Mouse (Mus musculus): ENCODE measurements around the gene Tcf20.
"Not testable (repeated sequence)": the region's sequence is repeated elsewhere in the genome, so short reads cannot be mapped to it uniquely, and the experiment has no call there.

The Tcf20 gene

DNA sequence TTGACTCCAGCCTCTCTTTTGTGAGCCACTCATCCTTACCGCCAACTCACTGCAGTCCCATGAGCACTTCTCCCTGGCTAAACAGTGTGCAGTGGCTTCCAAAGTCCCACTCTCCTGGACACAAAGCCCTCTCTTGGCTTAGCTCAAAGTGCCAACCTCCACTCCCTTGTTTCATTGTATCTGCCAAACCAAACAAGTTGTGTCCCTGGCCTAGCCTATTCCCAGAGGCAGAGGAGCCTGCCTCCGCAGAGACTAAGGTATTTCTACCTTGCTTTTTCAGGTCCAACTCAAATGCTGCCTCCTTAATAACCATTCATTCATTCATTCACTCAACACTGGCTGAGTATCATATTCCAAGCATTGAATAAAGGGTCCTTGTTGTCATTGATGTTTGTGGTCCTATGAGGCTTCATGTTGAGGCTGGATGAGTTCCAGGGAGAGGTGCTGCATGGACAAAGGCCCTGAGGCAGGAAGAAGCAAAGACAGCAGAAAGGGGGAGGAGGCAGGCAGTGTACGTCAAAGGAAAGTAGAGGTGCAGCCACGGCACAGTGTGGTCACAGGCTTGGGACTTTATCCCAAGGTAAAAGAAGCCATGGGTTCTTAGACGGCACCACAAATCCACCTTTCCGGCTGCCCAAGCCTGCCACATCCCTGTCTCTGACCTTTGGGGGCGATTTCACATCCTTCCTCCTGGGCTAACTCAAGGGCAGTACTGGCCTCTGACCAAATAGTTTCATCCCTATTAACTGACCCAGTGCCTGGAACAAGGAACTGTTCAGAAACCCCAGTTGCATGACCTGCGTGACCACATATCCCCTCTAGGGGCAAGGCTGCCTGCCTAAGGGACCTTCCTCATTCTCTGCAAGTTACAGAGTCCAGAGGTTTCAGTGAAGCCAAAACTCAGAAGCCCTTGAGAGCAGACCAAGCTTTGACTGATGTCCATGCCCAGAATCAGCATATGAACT lies 82.0 kb downstream of the Tcf20 start:
- in situ Hi-C loops (cut with MboI; ENCODE audit: unreplicated experiment in 2 of 2) = no loop called here

DNA sequence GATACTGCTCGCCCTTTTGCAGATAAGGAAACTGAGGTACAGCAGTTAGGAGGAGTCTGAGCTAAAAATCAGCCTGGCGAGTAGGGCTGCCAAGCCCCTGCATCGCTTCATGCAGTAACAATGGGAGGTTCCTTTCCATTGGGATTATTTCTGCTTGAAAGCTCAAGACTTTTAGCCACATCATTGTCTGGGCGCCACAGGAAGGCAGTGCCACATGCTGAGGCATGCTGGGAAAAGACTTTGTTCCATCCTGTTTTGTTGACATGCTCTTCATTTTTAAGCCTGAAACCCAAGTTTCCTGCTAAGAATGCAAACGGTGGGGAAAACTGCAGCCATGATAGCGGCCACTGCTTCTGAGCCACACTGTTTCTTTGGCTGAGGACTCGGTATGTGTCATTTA lies 83.1 kb downstream of the Tcf20 start:
- in situ Hi-C loops (cut with MboI; ENCODE audit: unreplicated experiment in 2 of 2) = no loop called here

DNA sequence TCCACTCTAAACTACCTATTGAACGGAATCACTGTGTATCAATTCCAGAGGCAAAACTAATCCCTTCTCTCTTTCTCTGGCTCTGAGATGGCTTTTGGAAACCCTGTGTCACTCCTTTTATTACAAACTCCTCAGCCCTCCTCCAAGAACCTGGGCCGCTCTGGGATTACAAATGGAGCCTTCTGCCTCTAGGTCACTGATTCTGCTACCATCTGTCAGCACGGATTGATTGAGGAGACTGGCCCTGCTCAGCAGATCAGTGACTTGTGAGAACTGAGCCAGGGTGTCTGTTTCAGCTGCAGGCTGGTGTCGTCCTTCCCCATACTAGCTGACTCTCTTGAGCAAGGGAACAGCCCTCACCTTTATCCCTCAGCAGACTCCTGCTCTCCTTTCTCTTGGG lies 85.2 kb downstream of the Tcf20 start:
- in situ Hi-C loops (cut with MboI; ENCODE audit: unreplicated experiment in 2 of 2) = no loop called here

DNA sequence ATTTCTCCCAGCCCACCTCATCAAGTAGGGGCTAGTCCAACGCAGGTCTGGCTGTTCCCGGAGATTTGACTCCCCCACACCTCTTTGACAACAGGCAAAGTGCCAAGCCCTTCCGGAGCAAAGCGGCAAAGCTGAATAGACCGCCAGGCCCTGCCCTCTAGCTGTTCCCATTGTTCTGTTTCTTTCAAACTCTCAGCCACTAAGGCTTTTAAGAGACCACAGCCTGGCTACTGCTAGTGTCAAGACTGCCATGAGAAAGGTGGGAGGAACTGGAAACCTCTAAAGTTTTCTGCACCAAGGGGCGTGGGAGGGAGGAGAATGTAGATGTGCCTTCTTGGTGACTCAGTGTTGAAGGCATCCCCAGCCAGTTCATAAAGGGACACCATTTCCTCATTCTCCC lies 86.4 kb downstream of the Tcf20 start:
- in situ Hi-C loops (cut with MboI; ENCODE audit: unreplicated experiment in 2 of 2) = no loop called here

DNA sequence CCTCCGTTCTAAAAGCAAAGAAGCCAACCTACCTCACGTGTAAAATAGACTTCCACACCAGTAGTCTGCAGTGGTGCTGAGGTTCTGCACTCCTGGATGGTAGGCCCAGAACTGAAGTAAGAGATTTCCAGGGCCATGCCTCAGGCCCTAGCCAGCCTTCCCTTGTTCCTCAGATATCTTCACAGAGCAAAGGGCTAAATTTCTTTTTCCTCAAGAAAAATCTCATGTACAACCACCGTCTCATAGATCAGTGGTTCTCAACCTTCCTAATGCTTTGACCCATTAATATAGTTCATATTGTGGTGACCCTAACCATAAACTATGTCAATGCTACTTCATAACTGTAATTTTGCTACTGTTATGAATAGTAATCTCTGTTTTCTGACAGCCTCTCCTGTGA lies 87.3 kb downstream of the Tcf20 start:
- in situ Hi-C loops (cut with MboI; ENCODE audit: unreplicated experiment in 2 of 2) = no loop called here

DNA sequence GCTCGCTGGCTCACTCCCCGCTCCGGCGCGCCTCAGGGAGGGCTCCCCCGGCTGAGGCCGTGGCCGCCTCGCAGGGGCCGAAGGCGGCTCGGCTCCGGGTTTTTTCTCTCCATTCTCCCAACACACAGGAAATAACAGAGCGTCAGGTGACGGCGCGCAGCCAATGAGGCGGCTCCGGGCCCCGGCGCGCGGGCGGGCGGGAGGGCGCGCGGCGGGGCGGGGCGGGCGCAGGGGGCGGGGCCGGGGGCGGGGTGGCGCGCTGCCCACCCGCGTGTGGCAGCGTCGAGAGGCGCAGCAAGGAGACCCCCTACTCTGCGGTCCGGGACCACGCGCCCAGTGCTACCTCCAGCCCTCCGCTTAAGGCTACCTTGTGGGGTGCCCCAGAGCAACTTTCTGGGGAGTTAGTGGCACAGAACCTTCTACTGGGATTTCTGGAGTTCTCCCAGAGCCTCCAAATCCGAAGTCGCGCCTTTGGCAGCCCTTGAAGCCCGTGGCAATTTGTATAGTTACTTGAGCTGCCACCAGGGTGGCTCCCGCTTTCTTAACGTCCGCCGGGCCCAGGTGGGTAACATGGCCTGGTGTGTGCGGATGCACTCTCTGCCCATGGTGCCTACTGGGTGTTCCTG lies 87.9 kb downstream of the Tcf20 start:
- in situ Hi-C loops (cut with MboI; ENCODE audit: unreplicated experiment in 2 of 2) = no loop called here

DNA sequence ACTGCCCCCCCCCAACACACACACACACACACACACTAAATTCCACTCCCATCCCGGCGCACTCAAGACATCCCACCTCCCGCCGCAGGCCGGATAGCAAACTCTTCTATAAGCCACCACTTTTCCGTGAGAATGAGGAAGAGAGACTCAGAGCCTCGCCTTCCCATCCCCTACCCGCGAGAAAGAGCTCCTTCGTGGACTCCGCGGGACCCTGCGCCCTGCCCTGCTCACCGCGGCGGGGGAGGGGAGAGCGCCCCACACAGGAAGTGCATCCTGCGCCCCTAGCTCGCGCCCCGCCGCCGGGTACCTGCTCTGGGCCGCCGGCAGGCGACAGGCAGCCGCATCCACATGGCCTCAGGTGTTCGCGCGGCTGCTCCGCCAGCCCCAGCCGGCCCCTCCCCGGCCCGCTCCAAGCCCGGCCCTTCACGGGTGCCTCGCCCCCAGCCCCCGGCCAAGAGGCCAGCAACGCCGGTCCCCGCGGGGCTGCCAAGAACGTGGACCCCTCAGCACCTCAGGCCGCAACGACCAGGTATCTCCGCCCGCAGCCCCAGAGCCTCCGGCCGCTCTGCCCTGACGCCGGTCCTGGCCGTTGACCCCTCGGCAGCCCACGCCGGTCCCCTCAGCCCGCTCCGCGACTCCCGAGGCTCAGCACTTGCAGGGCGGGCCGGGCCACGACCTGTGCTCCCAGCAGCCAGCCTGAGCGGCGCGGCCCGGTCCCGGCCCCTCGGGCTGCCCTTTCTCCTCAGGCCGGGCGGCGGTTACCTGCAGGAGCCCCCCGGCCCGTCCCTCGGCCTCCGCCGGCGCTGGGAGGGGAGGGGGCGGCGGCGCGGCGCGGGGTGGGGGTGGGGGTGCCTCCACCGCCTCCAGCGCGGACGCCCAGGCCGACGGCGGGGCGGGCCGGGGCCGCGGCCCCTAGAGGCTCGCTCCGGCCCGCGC lies 88.7 kb downstream of the Tcf20 start:
- in situ Hi-C loops (cut with MboI; ENCODE audit: unreplicated experiment in 2 of 2) = no loop called here

DNA sequence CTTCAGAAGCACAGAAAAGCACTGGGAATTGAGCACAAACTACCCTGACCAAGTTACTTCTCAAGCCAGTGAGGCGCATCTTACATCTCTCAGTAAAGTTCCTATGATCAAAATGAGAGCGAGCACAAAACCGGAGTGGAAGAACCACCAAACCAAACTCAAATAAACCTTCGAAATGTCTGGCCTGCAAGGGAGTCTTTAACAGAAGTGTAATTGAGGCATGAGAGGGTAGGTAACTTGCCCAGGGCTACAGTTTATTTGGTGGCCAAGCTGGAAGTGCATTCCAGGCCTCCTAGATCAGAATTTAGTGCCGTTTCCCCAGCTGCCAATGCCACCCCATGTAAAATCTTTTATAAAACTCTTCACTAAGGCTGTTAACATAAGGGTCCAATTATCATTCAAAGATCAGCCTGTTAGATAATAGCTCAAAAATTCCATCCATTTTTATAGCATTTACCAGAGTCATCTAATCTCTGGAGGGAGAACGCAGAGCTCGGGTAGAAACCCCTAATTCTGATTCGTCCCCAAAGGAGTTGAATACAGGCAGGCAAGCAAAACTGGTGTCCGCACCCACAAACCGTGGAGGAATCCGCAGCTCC lies 89.4 kb downstream of the Tcf20 start:
- in situ Hi-C loops (cut with MboI; ENCODE audit: unreplicated experiment in 2 of 2) = no loop called here

DNA sequence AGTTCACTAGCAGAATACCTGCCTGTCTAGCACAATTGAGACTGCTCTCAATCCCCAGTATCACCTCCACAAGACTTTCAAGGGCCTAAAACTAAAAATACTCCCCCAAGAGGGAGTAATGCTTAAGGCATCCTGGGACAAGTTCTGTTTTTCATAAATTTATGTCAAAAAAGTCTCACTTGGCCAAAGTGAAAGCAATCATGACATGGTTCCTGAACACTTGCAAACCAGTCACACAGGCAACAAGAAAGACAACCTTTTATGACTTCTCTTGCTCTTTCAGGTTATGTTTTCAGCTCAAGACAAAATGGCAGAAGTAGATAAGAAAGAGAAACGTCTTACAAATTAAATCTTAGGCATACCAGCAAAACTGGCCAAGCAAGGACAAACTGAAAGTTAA lies 91.3 kb downstream of the Tcf20 start:
- in situ Hi-C loops (cut with MboI; ENCODE audit: unreplicated experiment in 2 of 2) = no loop called here

DNA sequence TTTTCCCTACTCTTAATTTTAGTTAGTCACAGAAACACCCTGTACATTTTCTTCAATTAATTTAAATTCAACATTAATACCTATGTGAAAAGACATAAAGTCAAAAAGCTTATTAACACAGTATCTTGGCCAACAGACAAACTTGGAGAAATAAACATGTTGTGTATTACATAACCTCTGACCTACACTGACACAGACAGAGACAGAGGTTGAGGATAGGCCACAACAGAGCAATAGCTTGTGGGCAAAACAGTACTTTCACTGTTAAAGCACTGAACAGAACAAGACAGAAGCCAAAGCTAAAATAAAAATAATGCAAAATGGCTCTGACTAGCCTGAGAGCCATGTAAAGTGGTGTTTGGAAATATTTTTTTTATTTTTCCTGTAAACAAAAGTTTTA lies 97.2 kb downstream of the Tcf20 start:
- in situ Hi-C loops (cut with MboI; ENCODE audit: unreplicated experiment in 2 of 2) = no loop called here

DNA sequence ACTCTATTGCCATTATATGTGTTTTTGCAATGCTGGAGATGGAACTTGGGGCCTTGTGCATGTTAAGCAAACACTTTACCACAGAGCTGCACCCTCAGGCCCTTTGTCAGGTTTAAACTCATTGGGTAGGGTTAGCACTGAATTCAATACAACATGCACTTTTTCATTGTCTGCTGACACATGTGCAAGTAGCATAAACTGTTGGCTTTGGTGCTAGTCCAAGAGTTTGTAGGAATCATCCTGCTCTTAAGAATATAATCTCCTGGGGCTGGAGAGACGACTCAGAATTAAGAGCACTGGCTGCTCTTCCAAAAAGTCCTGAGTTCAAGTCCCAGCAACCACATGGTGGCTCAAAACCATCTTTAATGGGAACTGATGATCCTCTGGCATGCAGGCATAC lies 98.2 kb downstream of the Tcf20 start:
- in situ Hi-C loops (cut with MboI; ENCODE audit: unreplicated experiment in 2 of 2) = no loop called here

DNA sequence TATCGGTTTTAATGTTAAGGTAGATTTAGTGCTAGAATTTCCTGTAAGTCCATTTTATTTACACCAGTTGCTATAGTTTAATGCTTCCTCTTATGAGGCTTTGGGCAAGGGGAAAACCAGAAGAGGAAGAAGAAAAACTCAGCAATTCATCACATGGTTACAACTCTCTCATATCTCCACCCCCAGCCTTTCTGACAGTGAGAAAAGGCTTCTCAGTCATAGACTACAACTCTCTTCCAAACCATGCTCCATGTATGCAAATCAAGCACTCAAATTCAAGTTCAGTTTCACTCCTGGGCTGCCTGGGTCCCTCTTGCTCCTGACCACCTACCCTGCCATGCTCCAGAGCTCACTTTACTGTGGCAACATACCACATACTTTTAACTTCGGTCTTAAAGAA lies 99.2 kb downstream of the Tcf20 start:
- in situ Hi-C loops (cut with MboI; ENCODE audit: unreplicated experiment in 2 of 2) = no loop called here

DNA sequence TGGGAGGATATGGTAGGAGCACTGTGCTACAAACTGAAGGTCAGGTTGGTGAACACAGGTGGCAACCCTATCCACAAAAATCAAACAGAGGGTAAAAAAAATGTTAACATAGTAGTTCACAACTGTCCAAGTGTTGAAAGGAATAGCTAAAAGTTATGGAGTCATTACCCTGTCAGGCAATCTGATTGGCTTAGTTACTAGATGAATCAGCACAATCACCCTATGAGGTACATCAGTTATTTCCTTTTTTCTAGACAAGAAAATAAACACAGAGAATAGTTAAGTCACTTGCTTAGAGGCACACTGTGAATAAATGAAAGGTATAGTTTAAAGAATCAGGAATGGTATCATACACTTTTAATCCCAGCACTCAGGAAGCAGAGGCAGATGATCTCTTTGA lies 110.4 kb downstream of the Tcf20 start:
- in situ Hi-C loops (cut with MboI; ENCODE audit: unreplicated experiment in 2 of 2) = no loop called here

DNA sequence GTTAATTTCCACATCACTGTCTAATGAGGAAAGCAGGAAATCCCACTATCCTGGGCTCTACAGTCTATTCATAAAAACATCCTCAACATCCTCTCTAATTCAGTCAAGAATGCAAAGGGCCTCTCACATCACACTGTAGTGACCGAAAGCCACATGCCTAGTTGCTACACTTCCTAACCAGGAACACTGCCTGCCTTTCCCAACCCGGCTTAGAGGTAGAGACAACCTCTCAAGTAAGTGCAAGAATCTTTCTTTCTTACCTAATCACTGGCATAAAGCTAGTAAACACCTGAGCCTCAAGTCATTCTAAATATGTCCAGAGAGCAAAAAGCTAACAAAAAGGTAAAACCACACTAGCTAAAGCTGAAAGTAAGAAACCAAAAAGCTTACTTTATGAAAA lies 110.8 kb downstream of the Tcf20 start:
- in situ Hi-C loops (cut with MboI; ENCODE audit: unreplicated experiment in 2 of 2) = no loop called here

DNA sequence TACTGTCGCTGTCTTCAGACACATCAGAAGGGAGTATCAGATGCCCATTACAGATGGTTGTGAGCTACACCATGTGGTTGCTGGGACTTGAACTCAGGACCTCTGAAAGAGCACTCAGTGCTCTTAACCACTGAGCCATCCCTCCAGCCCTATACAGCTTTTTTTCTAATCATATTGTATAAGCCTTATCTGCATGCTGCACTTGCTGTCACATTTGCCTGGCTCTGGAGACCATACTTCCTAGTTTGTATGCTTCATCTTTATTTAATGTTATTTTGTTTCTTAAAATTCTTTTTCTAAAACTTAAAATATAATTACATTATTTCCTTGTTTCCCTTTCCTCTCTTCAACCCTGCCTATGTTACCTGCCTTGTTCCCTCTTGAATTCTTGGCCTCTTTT lies 115.6 kb downstream of the Tcf20 start:
- in situ Hi-C loops (cut with MboI; ENCODE audit: unreplicated experiment in 2 of 2) = no loop called here

DNA sequence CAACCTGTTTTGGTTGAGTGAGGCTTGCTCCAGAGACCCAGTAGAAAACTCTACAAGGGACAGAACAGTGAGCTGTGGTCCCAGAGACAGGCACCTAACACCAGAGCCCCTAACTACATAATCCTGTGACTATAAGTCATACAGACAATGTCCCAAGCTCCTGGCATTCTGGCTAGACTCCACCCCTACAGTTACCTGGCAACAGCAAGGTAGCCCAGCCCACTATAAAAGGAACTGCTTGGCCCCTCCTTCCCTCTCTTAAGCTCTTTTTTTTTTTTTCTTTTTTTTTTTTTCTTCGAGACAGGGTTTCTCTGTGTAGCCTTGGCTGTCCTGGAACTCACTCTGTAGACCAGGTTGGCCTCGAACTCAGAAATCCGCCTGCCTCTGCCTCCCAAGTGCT lies 121.4 kb downstream of the Tcf20 start:
- in situ Hi-C loops (cut with MboI; ENCODE audit: unreplicated experiment in 2 of 2) = not testable (repeated sequence)

DNA sequence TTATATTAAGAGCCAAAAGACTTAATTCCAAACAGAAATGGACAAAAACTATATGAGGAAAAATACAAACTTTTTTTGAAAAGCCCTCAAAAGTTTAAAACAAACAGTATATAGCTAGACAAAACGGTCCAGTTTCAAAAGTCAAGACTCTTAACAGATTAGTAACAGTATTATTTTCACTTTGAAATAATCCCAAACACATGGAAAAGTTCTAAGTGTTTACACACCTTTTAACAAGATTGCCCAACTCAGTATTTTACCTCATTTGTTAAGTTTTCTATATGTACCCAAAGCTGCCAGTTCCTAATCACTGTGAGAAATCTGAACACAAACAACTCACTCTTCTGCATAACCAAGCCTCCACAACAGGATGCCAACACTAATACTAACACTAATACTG lies 124.0 kb downstream of the Tcf20 start:
- in situ Hi-C loops (cut with MboI; ENCODE audit: unreplicated experiment in 2 of 2) = no loop called here

DNA sequence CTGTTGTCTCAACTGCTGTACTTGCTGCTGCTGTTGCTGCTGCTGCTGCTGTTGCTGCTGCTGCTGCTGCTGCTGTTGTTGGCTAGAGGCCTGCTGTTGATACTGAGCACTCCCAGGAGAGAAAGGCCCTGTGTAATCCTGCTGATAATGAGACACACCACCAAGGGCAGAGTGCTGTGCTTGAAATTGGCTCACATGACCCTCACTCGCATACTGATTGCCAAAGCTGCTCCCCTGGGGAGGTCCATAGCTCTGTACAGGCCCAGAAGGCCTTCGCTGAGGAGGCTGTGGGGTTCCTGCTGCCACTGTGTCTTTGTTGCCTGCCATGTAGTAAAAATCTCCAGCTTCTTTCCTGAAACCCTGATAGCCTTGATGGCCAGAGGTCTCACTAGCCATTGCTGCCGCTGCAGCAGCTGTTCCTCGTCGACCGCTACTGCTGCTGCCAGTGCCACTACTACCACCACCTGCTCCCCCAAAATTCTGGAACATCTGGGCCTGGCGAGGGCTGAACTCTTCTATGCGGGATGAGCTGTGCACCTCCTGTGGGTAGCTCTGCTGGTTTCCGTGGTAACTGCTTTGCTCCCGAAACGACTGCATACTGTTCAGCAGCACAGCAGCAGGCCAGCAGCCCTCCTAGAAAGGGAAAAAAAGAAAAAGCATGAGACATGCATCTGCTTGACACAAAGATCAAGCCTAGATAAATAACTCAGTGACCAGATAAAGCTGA lies 130.9 kb downstream of the Tcf20 start:
- in situ Hi-C loops (cut with MboI; ENCODE audit: unreplicated experiment in 2 of 2) = no loop called here

DNA sequence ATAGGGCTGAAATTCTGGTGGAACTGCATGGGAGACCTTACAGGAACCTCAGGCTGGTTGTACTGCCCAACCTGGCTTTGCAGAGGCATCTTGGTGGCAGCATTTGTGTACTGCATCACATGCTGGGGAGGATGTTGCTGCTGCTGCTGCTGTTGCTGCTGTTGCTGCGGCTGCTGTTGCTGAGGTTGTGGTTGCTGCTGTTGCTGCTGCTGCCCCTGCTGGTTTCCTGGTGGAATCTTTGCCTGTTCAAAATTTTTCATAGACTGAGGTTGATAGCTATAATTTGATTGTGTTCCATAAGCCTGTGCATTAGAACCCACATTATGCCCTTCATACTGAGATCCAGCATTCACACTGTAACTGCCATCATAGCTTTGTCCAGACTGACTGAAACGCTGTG lies 131.6 kb downstream of the Tcf20 start:
- in situ Hi-C loops (cut with MboI; ENCODE audit: unreplicated experiment in 2 of 2) = no loop called here

DNA sequence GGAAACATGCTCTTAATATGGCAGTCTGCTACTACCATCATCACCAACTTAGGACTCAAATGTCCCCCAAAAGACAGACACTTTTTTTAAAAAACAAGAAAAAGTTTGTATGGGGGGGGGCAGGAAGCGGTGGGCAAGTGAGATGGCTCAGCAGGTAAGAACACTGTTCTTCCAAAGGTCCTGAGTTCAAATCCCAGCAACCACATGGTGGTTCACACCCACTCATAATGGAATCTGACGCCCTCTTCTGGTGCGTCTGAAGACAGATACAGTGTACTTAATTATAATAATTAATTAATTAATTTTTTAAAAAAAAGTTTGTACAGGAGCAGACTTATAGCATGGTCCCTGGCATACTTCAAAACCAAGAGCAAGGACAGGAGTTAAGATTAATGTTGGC lies 148.5 kb downstream of the Tcf20 start:
- in situ Hi-C loops (cut with MboI; ENCODE audit: unreplicated experiment in 2 of 2) = no loop called here

All from v-Abl transformed pro-B cells (cell line).